Mouse (Mus musculus) natural killer cell, adult 2 months (primary cell): Measurements from ENCODE around the gene Il2rb.
A peak's percentile ranks its signal among the peaks of the same experiment; 100 is the strongest.

ENCODE experiments used
- DNase-seq, 2 experiments: peaks; one replicate each; pipeline ENCODE4 v3.0.0; 2022; ENCODE audit warnings: low spot score in 2 of 2

Gene Il2rb

DNA sequence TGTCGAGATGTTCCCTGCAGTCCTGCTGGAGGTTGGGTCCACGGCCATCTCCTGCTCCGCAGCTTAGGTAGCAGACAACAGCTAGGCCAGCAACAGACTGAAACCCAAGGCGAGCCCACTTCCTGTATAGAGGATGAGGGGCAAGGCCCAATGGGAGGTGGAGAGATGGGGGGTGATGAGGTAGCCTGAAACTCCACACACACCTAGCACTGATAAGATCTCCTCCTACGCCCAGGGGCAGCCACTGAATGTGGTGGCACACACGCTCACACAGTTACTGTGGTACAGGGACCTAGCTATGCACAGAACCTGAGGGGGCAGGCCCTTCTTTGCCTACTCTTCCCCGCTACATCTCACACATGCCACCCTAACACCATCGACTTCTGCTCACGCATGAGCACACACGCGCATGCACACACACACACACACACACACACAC is at the start of gene Il2rb:
Gene Il2rb, minus strand, starts transcription at position 304 of the 439 bp plus-strand sequence.
- peak; percentile 88 to 97 for DNase-seq

DNA sequence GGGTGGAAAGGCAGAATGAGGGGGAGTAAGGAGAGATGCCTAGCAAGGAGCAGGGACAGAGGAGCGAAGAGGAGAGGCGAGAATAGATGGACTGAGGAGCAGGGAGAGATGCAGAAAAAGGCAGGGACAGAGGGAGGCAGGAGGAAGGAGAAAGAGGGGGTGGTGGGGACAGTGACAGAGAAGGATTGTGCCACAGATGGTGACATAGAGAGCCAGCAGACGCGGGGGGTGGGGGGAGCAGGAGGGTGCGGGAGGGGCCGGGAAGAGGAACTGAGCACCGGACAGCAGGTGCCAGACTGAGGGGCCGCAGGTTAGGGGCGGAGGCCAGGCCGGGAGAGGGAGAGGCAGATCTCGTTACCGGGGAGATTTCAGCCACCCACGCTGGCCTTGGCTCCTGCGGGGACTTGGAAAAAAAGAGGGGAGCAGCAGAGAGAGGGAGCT is 49.5 kb upstream of the Il2rb start, which contains the start of gene Sstr3:
Gene Sstr3, minus strand, starts transcription at position 125 of the 441 bp plus-strand sequence.
- DNase-seq: no peak

DNA sequence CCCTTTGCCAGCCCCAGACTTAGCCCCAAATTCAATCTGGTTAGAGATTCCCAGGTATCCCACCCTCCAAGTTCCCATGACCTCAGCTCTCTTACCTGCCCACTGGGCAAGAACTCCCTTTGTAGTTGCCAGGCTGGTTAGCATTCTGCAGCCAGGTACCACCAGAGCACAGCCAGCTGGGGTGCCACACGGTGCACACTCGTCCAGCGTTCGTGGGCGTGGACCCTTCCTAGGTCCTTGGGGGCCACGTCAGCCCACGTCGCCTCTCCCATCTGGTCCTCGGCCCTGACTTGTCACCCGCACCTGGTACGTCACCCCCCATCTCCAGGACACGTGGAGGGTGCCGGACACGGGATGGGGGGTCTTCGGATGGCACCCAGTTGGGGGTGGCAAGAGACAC is 49.0 kb upstream of the Il2rb start:
- DNase-seq: no peak

DNA sequence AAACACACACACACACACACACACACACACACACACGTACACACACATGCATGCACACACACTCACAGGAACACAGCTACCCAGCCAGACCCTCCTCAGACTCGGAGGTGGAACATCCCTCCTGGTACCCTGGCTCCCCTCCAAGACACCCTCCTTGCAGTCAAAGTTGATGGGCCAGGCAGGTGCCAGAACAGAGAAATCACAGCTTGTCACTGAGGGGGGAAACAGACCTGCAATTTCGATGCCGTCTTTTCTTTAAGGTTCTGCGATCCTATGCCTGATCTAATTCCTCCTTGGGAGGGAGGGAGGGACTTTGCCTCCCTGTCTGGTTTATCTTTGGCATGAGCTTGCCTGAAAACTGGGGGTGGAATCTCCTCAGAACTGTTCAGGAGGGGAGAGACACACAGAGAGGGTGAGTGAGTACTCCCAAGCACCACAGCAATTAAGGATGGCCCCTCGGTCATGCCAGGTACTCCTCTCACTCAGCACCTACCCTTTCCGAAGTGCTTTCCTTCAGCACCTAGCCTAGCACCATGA is 47.8 kb upstream of the Il2rb start:
- no peak for DNase-seq

DNA sequence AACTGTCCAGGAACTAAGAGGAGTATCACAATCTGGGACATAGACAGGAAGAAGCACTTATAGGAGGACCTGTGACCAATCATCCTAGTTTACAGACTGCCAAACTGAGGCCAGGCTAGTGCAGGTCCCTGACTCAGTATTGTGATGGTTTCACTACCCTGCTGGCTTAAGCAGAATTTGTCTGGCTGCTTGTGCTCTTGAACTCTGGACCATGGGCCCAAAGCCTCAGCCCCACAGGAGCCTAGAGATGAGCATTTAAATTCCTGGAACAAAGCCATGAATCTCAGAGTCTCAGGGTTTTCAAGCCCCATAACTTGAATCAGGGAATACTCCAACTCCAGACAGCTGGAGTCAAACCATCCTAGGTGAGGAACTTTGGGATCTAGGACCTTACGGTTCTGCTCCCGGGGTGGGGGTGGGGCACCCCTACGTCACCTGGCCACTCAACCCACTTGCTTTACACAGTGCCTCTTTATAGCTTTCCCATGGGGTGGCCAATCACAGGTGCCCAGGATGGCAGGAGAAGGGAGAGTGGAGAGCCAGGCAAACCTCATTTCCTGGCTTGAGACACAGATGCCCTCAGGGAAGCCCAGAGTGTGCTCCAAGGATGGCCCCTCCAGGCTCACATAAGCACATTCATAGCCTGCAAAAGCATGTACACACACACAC is 47.2 kb upstream of the Il2rb start:
- no peak for DNase-seq

DNA sequence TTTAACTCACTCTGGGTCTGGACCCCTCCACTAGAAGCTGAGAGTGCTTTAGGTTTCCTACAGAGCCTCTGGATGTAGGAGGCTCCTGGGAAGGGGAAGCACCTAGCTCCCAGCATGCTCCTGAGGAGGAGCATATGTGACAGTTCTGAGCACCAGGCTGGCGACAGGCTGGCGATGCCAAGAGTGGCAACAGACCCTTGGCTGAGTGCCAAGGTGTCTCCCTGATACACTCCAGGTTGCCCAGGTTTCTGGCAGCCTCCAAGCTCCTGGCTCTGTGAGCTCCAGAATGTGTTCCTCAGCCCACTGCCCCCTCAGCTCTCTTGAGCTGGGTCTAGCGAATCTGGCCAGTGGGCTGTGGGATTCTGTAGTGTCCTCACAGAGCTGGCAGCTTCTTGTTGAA is 46.5 kb upstream of the Il2rb start:
- no peak for DNase-seq

DNA sequence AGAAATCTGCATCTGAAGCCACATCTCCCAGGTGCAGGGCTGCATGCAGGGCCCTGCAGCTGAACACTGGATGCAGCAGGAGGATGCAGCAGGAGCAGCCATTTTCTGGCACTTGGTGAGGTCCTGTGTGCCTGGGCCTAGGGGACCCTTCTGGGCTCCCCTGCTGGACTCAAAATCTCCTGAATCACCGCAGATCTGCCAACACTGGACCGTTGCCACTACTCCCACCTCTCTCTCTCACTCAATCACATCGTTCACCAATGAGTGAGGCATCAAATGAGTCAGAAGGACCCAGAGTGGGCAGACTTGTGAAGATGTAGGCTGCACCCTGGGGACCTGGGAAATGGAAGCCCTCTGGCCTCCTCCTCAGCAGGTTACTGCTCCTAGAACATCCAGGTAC is 46.0 kb upstream of the Il2rb start:
- no peak for DNase-seq

DNA sequence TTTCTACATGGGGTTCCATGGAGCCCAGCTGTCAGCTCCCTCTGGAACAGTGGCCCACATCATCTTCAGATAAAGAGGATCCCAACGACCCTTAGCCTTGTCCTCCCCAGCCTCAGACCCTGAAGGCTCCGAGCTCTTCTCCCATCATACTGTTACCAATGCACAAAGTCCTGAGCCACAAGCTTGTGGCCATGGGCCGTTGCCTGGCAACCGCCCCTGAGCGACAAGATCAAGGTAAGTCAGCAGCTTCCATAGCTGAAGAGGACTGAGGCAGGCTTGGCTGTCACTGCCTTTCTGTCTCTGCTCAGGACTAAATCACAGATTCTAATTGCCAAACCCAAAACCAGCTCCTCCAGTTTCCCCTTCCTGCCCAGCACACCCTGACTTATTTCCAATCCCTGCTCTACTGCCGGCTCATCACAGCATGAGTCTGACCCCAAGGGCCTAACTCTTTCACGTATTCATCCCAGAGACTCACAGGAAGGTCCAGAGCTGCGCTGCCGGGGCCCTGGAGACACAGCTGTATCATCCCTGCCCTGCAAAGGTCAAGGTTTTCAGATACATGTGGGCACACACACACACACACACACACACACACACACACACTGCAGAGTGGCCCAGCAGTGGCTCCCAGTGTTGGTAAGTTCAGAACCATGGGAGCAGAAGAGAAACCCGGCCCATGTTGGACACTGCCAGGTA is 40.8 kb upstream of the Il2rb start:
- DNase-seq: no peak

DNA sequence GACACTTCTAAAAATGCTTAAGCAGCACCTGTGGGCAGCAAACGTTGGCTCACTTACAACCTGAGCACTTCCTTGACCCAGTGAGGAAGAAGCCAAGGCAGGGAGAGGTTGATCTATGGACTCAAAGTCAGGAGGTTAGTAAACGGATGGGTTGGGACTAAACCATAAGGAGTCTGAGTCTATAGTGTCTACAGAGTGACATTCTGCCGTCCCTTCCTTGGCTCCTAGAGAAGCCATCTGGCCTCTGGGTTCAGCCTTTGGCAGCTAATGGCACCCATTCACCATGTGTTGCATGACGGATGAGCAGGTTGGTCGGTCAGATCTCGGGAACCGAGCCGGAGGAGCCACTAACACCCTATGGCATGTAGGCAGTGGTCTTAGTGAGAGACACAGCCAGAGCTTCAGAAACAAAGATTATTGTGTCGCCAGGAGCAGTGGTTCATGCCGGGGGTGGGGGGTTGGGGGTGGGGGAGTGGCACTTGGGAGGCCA is 38.3 kb upstream of the Il2rb start:
- DNase-seq: no peak

DNA sequence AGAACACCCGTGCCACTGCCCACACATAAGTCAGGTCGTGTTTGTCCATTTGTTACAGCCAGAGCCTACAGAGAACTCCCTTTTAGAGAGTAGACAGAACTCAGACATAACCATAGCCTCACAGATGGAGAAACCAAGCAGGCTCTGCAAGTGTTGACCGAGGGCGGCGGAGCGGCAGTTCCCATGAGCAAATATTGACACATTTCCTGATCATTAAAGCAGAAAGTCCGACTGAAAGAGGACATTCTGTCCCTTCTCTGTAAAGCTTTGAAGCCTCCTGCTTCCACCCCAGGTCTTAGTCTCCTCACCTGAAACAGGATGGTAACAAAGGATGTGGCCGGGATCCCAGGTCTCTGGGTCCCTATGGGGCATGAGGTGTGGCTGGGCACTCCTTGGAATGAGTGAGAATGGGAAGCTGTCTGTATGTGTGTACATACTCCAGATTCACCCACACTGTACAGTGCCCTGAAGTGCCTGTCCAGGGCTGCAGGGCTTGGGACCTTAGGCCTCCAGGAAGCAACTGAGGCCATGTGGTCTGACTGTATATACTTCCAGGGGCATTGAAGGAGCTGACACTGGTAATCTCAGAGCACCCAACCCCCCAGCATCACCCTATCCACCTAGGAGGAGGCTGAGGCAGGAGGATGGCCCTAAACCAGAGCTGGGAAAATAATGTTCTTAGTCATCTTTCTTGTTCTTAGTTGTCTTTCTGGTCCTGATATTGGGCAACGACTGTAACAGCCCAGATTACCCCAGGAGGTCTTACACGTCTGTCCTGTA is 37.7 kb upstream of the Il2rb start:
- no peak for DNase-seq

DNA sequence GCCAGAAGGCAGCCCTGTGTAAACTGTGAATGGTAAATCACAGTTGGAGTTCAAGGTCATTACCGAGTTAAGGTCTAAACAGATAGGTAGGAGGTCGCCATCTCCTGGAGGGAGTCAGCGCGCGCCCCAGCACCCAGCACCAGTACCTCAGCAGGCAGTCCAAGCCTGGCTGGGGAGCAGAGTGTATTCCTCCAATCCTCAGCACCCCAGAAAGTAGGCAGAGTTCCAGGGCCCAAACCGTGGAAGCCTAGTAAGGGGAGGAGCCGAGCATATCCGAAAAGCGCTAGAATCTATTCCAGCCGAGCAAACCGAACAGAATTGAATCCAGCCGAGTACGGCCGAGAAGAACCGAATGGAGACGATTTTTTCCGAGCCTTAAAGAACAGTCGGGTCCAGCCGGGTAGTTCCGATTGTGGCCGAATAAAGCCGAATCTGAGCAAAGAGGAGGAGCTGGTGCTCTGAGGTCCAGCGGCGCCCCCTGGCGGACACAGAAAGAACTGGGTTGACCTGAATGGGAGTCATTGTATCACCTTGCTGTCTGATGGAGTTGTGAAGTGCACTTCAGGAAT is 36.9 kb upstream of the Il2rb start:
- peak; percentile 96 to 97 for DNase-seq

DNA sequence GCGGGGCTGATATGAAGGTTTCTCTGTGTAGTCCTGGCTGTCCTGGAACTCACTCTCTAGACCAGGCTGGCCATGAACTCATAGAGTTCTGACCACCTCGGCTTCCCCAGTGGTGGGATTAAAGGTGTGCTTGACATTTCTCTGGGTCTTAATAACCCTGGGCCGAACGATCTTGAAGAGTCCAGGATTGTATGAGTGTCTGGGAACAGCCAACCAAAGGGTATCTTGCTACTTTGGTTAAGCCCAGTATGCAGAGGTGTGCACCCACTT is 36.3 kb upstream of the Il2rb start:
- no peak for DNase-seq

DNA sequence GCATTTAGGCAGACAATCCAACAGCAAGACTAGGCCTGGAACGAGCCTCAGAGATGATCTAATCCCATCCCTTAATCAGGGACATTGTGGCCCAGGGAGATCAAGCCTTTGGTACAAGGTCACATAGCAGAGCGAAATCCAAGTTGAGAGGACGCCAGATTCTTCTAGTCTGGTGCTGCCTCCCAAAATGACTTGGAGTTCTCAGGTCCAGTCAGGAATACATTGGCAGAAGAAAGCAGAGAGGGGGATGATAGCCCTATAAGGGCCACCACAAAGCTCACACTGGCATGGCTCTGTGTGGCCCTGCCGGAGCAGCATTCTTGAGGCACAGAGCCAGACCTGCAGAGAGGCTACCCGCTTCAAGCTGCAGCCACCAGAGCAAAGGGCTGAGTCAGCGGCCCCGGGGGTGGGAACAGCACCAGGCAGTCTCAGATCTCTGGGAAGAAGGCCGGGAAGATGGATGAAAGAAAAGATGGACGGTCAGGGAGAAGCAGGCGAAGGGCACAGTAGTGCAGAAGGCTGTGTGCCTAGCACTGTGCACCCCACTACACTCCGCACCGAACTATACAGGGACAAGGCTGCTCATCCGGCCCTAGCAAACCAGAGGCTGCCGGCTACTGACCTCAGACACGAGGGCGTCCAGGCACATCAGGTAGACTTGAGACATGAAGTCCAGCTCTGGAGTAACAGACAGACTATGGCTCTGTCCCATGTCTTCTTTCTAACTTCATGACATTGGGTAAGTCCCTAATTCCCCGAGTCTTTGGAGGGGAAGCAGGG is 35.8 kb upstream of the Il2rb start, which contains the start of gene C1qtnf6:
Gene C1qtnf6, minus strand, starts transcription at position 746 of the 780 bp plus-strand sequence.
- DNase-seq: no peak

DNA sequence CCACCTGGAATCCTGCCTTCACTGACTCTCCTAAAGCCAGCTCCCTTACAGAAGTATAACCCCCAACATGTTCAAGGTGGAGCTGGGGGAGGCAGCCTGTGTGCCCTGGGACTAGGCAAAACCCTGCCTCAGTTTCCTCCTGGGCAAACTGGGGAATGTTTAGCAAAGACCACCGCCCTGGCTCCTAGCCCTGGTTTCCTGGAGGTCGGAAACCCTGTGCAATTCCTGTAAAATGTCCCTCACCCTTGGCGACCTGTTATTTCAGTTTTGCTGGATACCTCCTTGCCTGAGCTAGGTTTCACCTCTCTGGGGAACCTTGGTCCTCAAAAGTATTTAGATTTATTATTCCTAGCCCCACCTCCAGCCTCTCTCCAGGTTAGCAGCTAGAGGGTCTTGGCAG is 35.1 kb upstream of the Il2rb start:
- DNase-seq: no peak

DNA sequence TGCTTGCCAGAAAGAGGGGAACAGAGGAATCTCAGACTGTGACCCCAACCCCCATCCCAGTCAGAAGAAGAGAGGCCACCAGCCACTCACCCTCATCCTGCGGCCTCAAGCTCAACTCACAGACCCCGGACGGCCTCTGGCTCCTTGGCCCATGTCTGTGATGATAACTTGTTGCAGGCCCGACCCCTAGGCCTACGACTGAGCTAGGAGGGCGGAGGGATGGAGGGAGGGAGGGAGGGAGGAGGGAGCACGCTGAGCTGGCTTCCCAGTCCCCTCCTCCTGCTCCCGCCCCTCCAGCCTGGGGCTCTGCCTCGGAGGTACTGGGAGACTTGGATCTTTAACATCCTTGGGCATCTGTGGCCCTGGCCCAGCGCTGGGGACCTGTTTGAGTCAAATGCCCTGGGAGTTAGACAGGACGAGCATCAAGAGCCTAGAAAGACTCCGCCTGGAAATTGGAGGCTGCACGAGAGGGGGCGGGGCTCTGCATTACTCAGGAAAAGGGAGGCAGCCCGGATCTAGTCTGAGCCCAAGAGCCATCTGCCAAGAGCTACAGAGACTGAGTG is 34.4 kb upstream of the Il2rb start:
- DNase-seq: no peak

DNA sequence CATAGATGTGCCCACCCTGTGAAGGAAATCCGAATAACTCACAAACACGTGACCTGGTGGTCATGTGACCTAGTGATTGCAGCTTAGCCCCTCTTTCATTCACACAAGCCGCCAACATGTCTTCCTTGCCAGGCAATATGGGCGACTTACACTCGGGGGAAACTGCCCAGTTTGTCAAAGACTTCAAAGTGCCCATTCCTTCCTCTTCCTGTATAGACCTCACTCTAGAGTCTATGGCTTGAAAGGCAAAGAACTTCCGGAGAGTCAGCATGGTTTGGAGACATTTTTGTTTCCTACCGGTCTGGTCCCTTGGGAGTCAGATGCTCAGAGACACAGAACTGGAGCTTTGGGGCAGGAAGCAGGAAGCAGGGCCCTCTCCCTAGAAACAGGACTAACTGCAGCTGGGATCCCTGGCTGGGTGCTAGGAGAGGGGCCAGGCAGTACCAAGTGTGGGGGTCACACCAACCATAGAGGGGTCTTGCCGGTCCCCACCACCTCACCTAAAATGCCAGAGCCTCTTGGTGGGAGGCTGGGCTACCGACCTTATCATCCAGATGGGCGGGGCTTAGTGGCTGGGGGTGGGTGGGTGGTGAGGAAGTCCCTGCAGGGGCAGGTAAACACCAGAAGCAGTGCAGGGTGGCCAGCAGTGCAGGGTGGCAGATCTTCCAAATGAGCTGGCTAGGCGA is 33.8 kb upstream of the Il2rb start:
- peak; percentile 63 to 73 for DNase-seq

DNA sequence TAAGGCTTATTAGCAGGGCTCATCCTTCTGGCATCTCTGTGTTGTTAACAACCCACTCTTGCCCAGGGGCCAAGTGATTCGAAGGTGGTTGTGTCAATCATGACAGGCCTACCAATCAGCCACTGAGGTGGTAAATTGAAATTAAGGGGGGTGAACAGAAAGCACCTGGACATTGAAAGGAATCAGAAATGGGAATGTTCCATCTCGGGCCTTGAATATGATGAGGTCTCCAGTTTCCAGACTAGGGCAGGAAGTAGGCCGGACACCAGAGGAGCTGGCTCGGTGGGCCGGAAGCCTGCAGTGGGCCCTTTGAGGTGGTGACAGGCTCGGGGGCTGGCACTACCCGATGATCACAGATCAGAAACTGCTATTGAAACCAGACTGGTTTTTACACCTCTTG is 32.9 kb upstream of the Il2rb start:
- peak; percentile 78 to 86 for DNase-seq

DNA sequence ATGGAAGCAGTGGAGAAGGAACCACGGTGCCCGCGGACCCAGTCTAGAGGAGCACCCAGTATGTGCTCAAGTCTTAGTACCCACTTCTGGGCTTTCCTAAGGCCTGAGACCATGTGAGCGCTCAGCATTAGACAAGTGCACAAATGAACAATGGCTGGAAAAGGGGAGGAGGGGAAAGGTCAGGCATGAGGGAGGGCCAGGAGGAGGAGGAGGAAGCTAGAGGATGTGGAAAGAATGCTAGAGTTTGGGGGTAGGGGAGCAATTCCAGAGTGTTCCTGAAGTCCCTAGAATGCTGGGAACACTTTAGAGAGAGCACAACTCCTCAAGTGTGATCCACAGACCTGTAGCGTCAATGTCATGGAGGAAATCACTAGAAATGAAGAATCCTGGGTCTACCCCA is 29.1 kb upstream of the Il2rb start:
- DNase-seq: no peak

DNA sequence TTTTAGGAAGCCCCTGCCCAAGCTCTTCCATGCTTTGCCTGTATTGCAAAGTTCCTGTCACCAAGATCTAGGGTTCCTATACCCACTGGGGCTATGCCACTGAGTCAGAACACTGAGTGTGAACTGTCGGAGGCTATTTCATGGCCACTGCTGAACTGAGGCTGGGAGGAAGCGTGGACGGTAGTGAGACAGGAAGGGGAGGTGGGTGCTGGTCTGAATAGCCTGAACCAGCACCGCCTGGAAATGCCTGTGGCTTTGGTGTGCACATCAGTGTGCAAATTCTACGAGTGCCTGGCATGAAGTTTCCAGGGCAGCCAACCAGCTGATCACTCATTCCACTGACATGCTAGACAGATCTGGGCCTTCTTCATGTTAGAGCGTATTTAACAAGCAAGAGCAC is 26.8 kb upstream of the Il2rb start:
- peak in 1 of 2 experiments; percentile 52 for DNase-seq

DNA sequence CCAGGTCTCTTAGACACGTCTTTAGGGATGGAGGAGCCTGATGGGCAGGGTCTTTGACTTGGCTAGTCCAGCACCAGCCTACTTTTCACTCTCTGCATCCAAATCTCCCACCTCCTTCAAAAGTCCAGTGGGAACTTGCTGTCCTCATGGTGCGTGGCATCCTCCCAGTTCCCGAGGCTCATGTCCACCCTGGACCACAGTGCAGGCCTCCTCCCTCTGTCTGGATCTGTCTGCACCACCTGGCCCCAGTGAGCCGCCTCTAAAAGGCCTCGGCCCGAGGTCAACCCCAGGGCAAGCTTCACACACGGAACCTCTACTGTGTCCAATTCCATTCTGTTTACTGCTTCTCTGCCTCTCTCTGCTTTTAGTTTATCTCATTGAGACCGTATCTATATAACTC is 26.3 kb upstream of the Il2rb start:
- DNase-seq: no peak
